Mouse (Mus musculus) hematopoietic multipotent progenitor cell, adult 10-12 weeks (in vitro differentiated cells): Measurements from ENCODE around the gene Zfp287. TPM values are rescaled to one million over a fixed set of nuclear protein-coding genes. Genes with fewer than 3 reads are reported as not detected.

Experiments used
- polyA plus RNA-seq: library from polyadenylated mRNA; stranded (reverse); fragments of >175 nt; gene quantifications from 2 replicates; pipeline ENCODE4 v1.2.3, GENCODE M21; 2012; ENCODE audit warnings: low replicate concordance

Zfp287 gene
- polyA plus RNA-seq: 3.2 and 4.0 TPM in 2 replicates

DNA sequence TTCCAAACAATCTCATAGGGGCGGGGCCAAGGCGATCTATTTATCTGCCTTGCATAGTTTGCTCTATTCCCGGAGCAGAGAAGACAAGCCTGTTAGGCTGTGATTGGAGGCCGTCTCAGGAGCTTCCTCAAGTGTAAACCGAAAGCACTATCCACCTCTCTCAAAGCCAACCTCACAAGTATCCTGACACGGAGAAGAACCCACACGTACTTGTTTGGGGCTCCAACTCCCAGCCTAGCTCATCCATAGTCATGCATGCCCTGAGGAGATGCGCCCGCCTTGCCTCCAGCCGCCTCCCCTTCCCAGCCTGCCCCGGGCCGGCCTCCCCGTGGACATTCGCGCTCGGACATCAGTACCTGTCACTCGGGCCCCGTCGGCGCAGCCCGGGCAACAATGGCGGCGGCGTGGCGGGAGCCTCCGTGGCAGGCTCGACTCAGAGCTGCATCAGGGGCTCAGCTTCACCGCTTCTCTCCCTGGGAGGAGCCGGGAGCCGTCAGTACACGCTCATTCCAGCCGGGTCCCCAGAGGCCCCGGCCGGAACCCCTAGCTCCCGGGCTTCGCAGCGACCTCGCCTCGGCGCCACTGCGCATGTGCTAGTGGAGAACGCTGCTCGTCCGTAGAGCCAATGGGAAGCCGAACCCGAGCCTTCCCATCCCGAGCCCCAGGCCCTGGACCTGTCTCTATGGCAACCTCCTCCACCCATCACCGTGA, at the start of gene Zfp287:
TSS of gene Zfp287 (minus strand) at position 595 of the 711 bp plus-strand sequence.

DNA sequence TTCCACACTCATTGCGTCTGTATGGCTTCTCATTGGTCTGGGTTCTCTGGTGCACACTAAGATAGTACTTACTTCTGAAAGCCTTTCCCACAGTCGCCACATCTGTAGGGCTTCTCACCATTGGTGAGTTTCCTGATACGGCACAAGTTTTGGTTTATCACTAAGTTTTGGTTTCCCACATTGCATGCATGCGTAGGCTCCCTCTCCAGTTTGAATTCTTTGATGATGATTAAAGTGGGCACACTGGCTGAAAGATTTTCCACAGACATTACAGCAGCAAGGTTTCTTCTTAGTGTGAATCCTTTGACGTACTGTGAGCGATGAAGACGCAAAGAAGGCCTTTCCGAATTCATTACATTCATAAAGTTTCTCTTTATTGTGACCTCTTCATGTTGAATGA, 21.1 kb upstream of the Zfp287 start, which contains the start of gene Gm10428:
TSS of gene Gm10428 (plus strand) at position 321 of the 400 bp plus-strand sequence.

Other genes with a start within 250 kb of the Zfp287 start
- 18.0 and 21.7 TPM in 2 replicates for gene Cenpv, start 192.6 kb downstream of the Zfp287 start, polyA plus RNA-seq
- gene Ubb, start 180.7 kb downstream of the Zfp287 start, polyA plus RNA-seq: 404 and 1,904 TPM in 2 replicates
- gene Trpv2, start 157.4 kb downstream of the Zfp287 start, polyA plus RNA-seq: 13.9 and 31.0 TPM in 2 replicates
- gene Lrrc75a, start 83.4 kb downstream of the Zfp287 start, polyA plus RNA-seq: 4.2 and 6.0 TPM in 2 replicates
- gene Mmgt2, start 83.2 kb downstream of the Zfp287 start, polyA plus RNA-seq: 30.1 and 67.6 TPM in 2 replicates
- gene Gm10428, start 21.2 kb upstream of the Zfp287 start, polyA plus RNA-seq: not detected in 2 replicates
- 0.58 TPM in 1 of 2 replicates, not detected in the other for gene Zfp286, start 57.6 kb upstream of the Zfp287 start, polyA plus RNA-seq
- 0.79 and 2.9 TPM in 2 replicates for gene Trim16, start 88.3 kb upstream of the Zfp287 start, polyA plus RNA-seq
- 0.12 and 0.28 TPM in 2 replicates for gene Fbxw10, start 115.2 kb upstream of the Zfp287 start, polyA plus RNA-seq
- 1.8 and 3.7 TPM in 2 replicates for gene Tvp23b, start 147.6 kb upstream of the Zfp287 start, polyA plus RNA-seq
- gene Cdrt4, start 219.3 kb upstream of the Zfp287 start, polyA plus RNA-seq: not detected in 2 replicates